Mouse (Mus musculus): ENCODE data around the gene Cox6b2. TPM values are rescaled to one million over a fixed set of nuclear protein-coding genes. Genes with fewer than 3 reads are reported as not detected.

Gene Cox6b2
- polyA plus RNA-seq, 1 experiment, result 87.5 TPM

- no peak for DNase-seq
- Histone ChIP-seq H3K4me3 (replicated peaks; ENCODE audit: extremely low read depth, low read depth, low read length) (no peak within 1 kb of the TSS), H3K4me1 (ENCODE audit: control insufficient read depth, insufficient read depth, low read length) (no peaks in the 10 kb centered on the region)
- no peak for TF ChIP-seq CTCF (IDR thresholded peaks at IDR 0.05; ENCODE audit: insufficient read depth, low read length)
- no peak for TF ChIP-seq POLR2A (IDR thresholded peaks at IDR 0.05; ENCODE audit: borderline replicate concordance, extremely low read depth, low read depth, low read length)
- WGBS, result 79% methylated on average over 5 of the region's 5 CpGs
These were observed 18.3 kb upstream of the Cox6b2 start, which contains the start of gene Fam71e2 for GRCm38 (mm10) chr7:4771202-4771601. Fam71e2 (minus strand) TSS chr7:4771302.

GRCm38 (mm10) chr7:4764946-4765710 is 12.2 kb upstream of the Cox6b2 start:
- whole genome bisulfite sequencing, result 21% methylated on average over 4 of the region's 4 CpGs
- DNase-seq, result no peak
- TF ChIP-seq POLR2A (IDR thresholded peaks at IDR 0.05; ENCODE audit: borderline replicate concordance, extremely low read depth, low read depth, low read length) (no peak), CTCF (IDR thresholded peaks at IDR 0.05; ENCODE audit: insufficient read depth, low read length) (no peak)
- H3K4me1 ChIP-seq (ENCODE audit: control insufficient read depth, insufficient read depth, low read length), result no peaks in the 10 kb centered on the region
- H3K4me3 ChIP-seq (replicated peaks; ENCODE audit: extremely low read depth, low read depth, low read length), result peak overlapping the region; percentile 38

GRCm38 (mm10) chr7:4759670-4760069 is 6.8 kb upstream of the Cox6b2 start:
- DNase-seq, result no peak
- TF ChIP-seq POLR2A (IDR thresholded peaks at IDR 0.05; ENCODE audit: borderline replicate concordance, extremely low read depth, low read depth, low read length), result no peak
- H3K4me1 ChIP-seq (ENCODE audit: control insufficient read depth, insufficient read depth, low read length), result no peaks in the 10 kb centered on the region
- WGBS, result 39% methylated on average over 1 of the region's 1 CpGs
- H3K4me3 ChIP-seq (replicated peaks; ENCODE audit: extremely low read depth, low read depth, low read length), result no peak overlapping the region

- WGBS, result 3% methylated on average over 30 of the region's 30 CpGs
- TF ChIP-seq POLR2A (IDR thresholded peaks at IDR 0.05; ENCODE audit: borderline replicate concordance, extremely low read depth, low read depth, low read length) (no peak), CTCF (IDR thresholded peaks at IDR 0.05; ENCODE audit: insufficient read depth, low read length) (no peak)
- peak; percentile 49 for DNase-seq
- H3K4me3 ChIP-seq (replicated peaks; ENCODE audit: extremely low read depth, low read depth, low read length), result peak overlapping the region; percentile 54
- peaks cover 4% of the 10 kb centered on the region; the same call in 1 of the 2 replicates for H3K4me1 ChIP-seq (ENCODE audit: control insufficient read depth, insufficient read depth, low read length)
These were observed 698 bp downstream of the Cox6b2 start for GRCm38 (mm10) chr7:4751971-4752820.

- Histone ChIP-seq H3K4me1 (ENCODE audit: control insufficient read depth, insufficient read depth, low read length) (peaks cover 4% of the 10 kb centered on the region; the same call in 1 of the 2 replicates), H3K4me3 (replicated peaks; ENCODE audit: extremely low read depth, low read depth, low read length) (no peak overlapping the region)
- WGBS, result 80% methylated on average over 2 of the region's 2 CpGs
- DNase-seq, result no peak
- TF ChIP-seq CTCF (IDR thresholded peaks at IDR 0.05; ENCODE audit: insufficient read depth, low read length) (no peak), POLR2A (IDR thresholded peaks at IDR 0.05; ENCODE audit: borderline replicate concordance, extremely low read depth, low read depth, low read length) (no peak)
These were observed 3.7 kb downstream of the Cox6b2 start for GRCm38 (mm10) chr7:4749169-4749568.

- H3K4me3 ChIP-seq (replicated peaks; ENCODE audit: extremely low read depth, low read depth, low read length), result no peak overlapping the region
- TF ChIP-seq POLR2A (IDR thresholded peaks at IDR 0.05; ENCODE audit: borderline replicate concordance, extremely low read depth, low read depth, low read length) (no peak), CTCF (IDR thresholded peaks at IDR 0.05; ENCODE audit: insufficient read depth, low read length) (no peak)
- peaks cover 4% of the 10 kb centered on the region; the same call in 1 of the 2 replicates for H3K4me1 ChIP-seq (ENCODE audit: control insufficient read depth, insufficient read depth, low read length)
- WGBS, result 62% methylated on average over 4 of the region's 4 CpGs
- DNase-seq, result no peak
These were observed 4.6 kb downstream of the Cox6b2 start for GRCm38 (mm10) chr7:4748321-4748720.

- Histone ChIP-seq H3K4me1 (ENCODE audit: control insufficient read depth, insufficient read depth, low read length) (peaks cover 4% of the 10 kb centered on the region), H3K4me3 (replicated peaks; ENCODE audit: extremely low read depth, low read depth, low read length) (no peak overlapping the region)
- TF ChIP-seq POLR2A (IDR thresholded peaks at IDR 0.05; ENCODE audit: borderline replicate concordance, extremely low read depth, low read depth, low read length), result no peak
- TF ChIP-seq CTCF (IDR thresholded peaks at IDR 0.05; ENCODE audit: insufficient read depth, low read length), result no peak
- WGBS, result 69% methylated on average over 9 of the region's 9 CpGs
- no peak for DNase-seq
These were observed 5.6 kb downstream of the Cox6b2 start for GRCm38 (mm10) chr7:4747156-4747899.

GRCm38 (mm10) chr7:4746326-4746980 is 6.4 kb downstream of the Cox6b2 start:
- 86% methylated on average over 22 of the region's 22 CpGs for whole genome bisulfite sequencing
- no peak for DNase-seq
- Histone ChIP-seq H3K4me3 (replicated peaks; ENCODE audit: extremely low read depth, low read depth, low read length) (no peak overlapping the region), H3K4me1 (ENCODE audit: control insufficient read depth, insufficient read depth, low read length) (peaks cover 2% of the 10 kb centered on the region; the same call in 1 of the 2 replicates)
- no peak for TF ChIP-seq CTCF (IDR thresholded peaks at IDR 0.05; ENCODE audit: insufficient read depth, low read length)
- no peak for TF ChIP-seq POLR2A (IDR thresholded peaks at IDR 0.05; ENCODE audit: borderline replicate concordance, extremely low read depth, low read depth, low read length)

Data from lung, adult 2 months (tissue).